27 mouse cellular contexts compared by ENCODE assay signal in the genomic region with DNA sequence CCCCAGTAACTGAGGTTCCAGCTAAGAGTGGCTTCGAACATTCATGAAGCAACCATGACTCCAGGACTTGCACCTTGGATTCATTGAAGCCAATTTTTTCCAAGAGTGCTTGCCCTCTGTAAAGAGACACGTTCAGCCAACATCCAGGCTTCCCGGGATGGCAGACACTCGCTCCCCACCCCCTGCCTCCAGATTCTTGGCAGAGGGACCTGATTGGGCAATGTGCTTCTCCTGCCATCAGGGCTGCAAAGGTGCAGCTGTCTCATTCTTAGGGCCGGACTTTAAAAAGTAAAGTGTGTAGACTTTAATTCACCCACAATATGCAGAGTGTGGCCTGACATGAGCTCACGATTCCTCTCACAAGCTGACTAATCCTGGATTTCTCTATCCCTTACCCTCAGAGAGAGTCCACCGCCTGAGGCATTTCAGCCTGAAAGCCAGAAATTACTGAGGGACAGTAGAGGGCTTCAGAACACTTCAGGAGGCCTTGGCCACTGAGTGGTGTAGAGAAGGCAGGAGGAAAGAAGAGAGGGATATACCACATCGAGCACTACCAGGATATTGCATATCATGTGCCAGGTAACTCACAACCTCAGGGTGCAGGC. TPM values are rescaled to one million over a fixed set of nuclear protein-coding genes. Genes with fewer than 3 reads are reported as not detected.
DNase-seq lines count a peak whose midpoint lies in the region; TF ChIP-seq lines count a peak whose summit lies in the region.
"Had no signal": no experiment of that assay in that cellular context is flagged by ENCODE, and none has a peak within 500 bp of the region (broad histone marks: within the 10 kb centered on the region; RNA-seq: fewer than 3 reads in every experiment).

No protein-coding gene starts in this region.

- no peak overlapping the region for H3K4me3 ChIP-seq in gastrocnemius, adult 2 months
- no peak overlapping the region for H3K4me3 ChIP-seq in lung, adult 2 months (replicated peaks; ENCODE audit: extremely low read depth, low read depth, low read length)
- H3K4me3 ChIP-seq: embryonic facial prominence, embryonic 13.5 days; erythroblast, embryonic 14.5 days; forebrain, embryonic 13.5 days; heart, embryonic 15.5 days; intestine, embryonic 15.5 days; limb, embryonic 13.5 days; neural tube, embryonic 12.5 days had no signal

- no peaks in the 10 kb centered on the region for H3K4me1 ChIP-seq in lung, adult 2 months (ENCODE audit: control insufficient read depth, insufficient read depth, low read length)
- H3K4me1 ChIP-seq: heart, embryonic 15.5 days; intestine, embryonic 15.5 days; neural tube, embryonic 12.5 days had no signal

- WGBS in lung, adult 2 months: 63% methylated on average over 8 of the region's 8 CpGs

- H3K27ac ChIP-seq in gastrocnemius, adult 2 months: no peak overlapping the region
- H3K27ac ChIP-seq: embryonic facial prominence, embryonic 13.5 days; forebrain, embryonic 13.5 days; heart, embryonic 15.5 days; intestine, embryonic 15.5 days; limb, embryonic 13.5 days; neural tube, embryonic 12.5 days had no signal

- intact Hi-C loops in gastrocnemius, adult 2 months (cut with DNase I): no loop called here
- intact Hi-C loops in gastrocnemius, postnatal 36 days (cut with DNase I): no loop called here

- DNase-seq in gastrocnemius, adult 2 months: peak; percentile 68
- DNase-seq in gastrocnemius, postnatal 36 days: no peak
- DNase-seq in lung, postnatal 36 days: peak; percentile 25
- DNase-seq in lung, adult 2 months: no peak
- peak; percentile 58 for DNase-seq in adipocyte (ENCODE audit: low spot score)
- peak; percentile 12 for DNase-seq in skeletal muscle tissue, adult 2 months (ENCODE audit: low read depth, low spot score)
- no peak for DNase-seq in cerebellum, postnatal 14 days
- DNase-seq: cerebellum, adult 2 months; cerebellum, postnatal 36 days; embryo, embryonic 11 days; heart, postnatal 36 days; kidney, adult 8-10 months; kidney, postnatal 10 days; lung, postnatal 10 days; midbrain, embryonic 14.5 days; right cerebral cortex, postnatal 25 days; thymus, adult 18-20 months; thymus, postnatal 36 days had no signal

- no peak for TF ChIP-seq POLR2A in lung, adult 2 months (IDR thresholded peaks at IDR 0.05; ENCODE audit: borderline replicate concordance, extremely low read depth, low read depth, low read length)

- no peak for TF ChIP-seq CTCF in gastrocnemius, adult 2 months (IDR thresholded peaks at IDR 0.05)
- TF ChIP-seq CTCF in lung, adult 2 months (IDR thresholded peaks at IDR 0.05; ENCODE audit: insufficient read depth, low read length): no peak

RNA-seq across cellular contexts. Expression of a gene that starts 15.1 kb away (rescaled TPM):
- 10 to 100 TPM; 17.3 to 20.1 TPM for total RNA-seq in gastrocnemius, adult 2 months (2021)
- total RNA-seq in gastrocnemius, postnatal 36 days (2021): 10 to 100 TPM; 13.7 to 15.6 TPM
- polyA plus RNA-seq in lung, adult 2 months (2012; rRNA removed): 10.3 and 11.4 TPM in 2 replicates
- total RNA-seq: megakaryocyte, adult 5-6 weeks had no signal
- polyA plus RNA-seq: erythroblast, embryonic 14.5 days; liver, embryonic 16.5 days had no signal

Comparison
In these comparisons a context has a peak if more than half of its experiments do, and no peak if none do; other contexts are left out.
1. DNase-seq: peak in gastrocnemius, adult 2 months (single experiment), lung, postnatal 36 days (single experiment), adipocyte (single experiment) and skeletal muscle tissue, adult 2 months (single experiment); none in gastrocnemius, postnatal 36 days (0 of 2), lung, adult 2 months (single experiment) and cerebellum, postnatal 14 days (0 of 2).